Mouse (Mus musculus) stomach, postnatal 0 days (tissue): ENCODE data around the gene Rlbp1.

Source experiments
- CTCF ChIP-seq: IDR thresholded peaks from 2 replicates; pipeline ENCODE4 v1.5.1; 2016; ENCODE audit warnings: antibody characterized with exemption, low read depth, mild to moderate bottlenecking, moderate library complexity
- EP300 ChIP-seq: optimal IDR thresholded peaks from 2 replicates; pipeline ENCODE3; 2016; ENCODE audit warnings: antibody characterized with exemption

DNA sequence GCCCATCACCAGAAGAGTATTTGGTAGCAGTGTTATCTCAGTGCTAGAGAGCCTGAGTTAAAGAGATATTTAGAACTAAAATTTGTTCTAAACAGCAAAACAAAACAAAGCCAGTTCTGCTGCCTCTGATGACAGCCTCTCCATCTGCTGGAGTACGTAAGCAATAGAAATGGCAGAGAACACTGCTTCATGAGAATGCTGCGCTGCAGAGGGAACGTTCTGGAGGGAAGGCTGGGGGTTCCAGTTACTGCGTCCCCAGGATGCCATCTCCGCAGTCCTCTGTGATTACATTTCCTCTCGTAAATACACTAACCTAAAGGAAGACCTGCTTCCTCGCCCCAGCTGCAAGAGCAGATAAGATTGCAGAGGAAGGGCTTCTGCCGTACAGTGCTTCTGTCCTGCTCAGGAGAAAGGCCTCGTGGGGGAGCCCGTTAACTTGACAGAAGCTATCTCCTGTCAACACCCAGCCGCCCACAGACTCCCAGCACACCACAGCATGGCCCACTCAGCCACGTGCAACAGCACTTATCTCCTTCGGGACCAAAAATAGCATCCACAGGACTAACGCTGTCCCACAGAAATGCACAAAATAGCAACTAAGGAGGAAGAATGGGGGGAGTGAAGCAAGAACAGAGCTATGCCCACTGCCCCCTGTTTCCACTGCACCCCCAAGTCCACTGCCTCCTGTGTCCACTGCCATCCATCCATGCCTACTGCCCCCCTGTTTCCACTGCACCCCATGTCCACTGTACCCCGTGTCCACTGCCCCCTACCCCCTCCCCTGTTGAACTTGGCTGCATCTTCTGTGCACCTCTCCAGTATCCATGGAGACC is 28.3 kb downstream of the Rlbp1 start:
- no peak for TF ChIP-seq CTCF
- TF ChIP-seq EP300, result no peak
